Mouse (Mus musculus) frontal cortex, postnatal 25 days (tissue): Measurements from ENCODE around the gene Stx11.
A peak's percentile ranks its signal among the peaks of the same experiment; 100 is the strongest.

Experiments
- DNase-seq, 2 experiments: peaks; one replicate each; pipeline ENCODE4 v3.0.0; 2022; ENCODE audit warnings: low spot score in 2 of 2

Stx11 gene

GRCm38 (mm10) chr10:12914203-12914602 is 49.9 kb downstream of the Stx11 start:
- no peak for DNase-seq

- DNase-seq = peak; percentile 6 to 9
These were observed 52.0 kb downstream of the Stx11 start for GRCm38 (mm10) chr10:12911981-12912530.

DNA sequence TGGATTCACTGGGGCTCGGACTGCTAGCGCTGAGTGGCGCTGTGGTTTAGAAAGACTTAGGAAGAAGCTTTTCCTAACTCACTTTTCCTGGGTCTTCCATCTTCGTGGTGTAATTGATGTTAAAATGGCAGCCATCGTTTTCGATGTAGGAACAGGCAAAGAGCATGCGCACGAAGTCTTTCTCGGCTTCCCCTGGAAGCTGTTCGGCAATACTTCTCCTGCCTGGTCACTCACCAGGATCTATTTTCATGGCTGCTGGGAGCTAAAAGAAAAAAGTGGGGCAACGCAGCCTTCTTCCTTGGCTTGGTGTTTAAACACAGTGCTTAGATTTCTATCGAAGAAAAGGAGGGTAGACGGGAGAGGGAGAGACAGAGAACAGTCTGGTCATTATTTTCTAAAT is 52.6 kb downstream of the Stx11 start:
- no peak for DNase-seq

GRCm38 (mm10) chr10:12909891-12910290 is 54.2 kb downstream of the Stx11 start:
- DNase-seq = no peak

GRCm38 (mm10) chr10:12909179-12909578 is 54.9 kb downstream of the Stx11 start:
- no peak for DNase-seq

DNA sequence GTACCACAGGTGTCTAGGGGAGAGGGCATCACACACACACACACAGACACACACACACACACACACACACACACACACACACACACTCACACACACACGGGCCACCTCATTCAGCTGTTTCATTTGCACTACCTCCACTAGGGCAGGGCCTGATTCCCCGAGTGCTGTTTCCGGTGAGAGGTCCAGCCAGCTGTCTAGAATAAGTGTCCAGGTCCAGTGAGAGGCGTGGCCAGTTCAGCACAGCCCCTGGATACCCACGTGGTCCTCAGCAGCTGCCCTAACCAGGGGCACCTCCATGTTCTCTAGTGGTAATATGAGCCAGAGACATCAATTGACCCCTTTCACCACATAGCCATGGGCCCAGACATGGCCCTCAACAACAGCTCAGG is 60.0 kb downstream of the Stx11 start:
- DNase-seq = no peak

- DNase-seq = no peak
These were observed 60.5 kb downstream of the Stx11 start for GRCm38 (mm10) chr10:12903440-12904139.

GRCm38 (mm10) chr10:12899901-12900300 is 64.2 kb downstream of the Stx11 start:
- DNase-seq = no peak

GRCm38 (mm10) chr10:12893339-12893738 is 70.8 kb downstream of the Stx11 start:
- no peak for DNase-seq

DNA sequence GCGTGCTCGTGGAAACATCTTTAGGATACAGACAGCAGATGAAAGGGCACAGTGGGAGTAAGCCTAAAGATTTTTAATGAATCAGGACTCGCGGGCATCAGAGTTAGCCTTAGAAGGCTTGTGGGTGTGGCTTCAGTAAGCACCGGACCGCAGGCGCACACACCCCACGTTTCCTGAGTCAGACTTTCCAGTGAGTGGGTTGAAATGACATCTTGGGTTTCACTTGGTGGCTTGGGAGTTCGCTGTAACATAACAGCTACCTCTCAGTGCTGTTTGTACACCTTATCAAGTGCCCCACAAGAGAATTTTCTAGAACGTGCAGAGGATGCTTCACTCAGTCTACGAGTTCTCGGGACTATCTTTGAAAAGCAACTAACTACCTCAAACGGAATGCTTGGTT is 75.7 kb downstream of the Stx11 start:
- DNase-seq = no peak
